Mouse (Mus musculus): ENCODE measurements around the gene Ccnj.

The Ccnj gene

GRCm38 (mm10) chr19:40830703-40831415, at the start of gene Ccnj:
Gene Ccnj, plus strand, starts transcription at chr19:40831279.
- DNase-seq (ENCODE audit: extremely low read depth, low read depth): peak; percentile 53

GRCm38 (mm10) chr19:40788004-40788714, 42.9 kb upstream of the Ccnj start:
- DNase-seq (ENCODE audit: extremely low read depth, low read depth): no peak

DNA sequence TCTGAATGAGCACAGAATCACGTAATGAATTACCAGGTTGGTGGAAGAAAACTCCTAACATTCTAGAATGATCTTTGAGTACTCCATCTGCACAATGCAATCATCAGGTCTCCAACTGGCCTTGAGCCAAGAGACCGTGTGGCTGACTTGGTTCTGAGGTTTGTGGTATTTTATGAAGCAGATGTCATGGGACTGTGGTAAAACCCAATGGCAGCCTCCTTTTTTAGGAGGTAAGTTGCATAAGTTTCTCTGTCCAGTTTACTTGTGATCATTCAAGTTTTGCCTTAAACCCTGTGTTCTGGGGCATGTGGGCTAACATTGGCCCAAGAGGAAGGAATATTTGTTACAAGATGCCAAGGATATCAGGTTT, 42.4 kb upstream of the Ccnj start:
- DNase-seq (ENCODE audit: extremely low read depth, low read depth): no peak

GRCm38 (mm10) chr19:40805176-40805737, 25.8 kb upstream of the Ccnj start:
- DNase-seq (ENCODE audit: extremely low read depth, low read depth): no peak

DNA sequence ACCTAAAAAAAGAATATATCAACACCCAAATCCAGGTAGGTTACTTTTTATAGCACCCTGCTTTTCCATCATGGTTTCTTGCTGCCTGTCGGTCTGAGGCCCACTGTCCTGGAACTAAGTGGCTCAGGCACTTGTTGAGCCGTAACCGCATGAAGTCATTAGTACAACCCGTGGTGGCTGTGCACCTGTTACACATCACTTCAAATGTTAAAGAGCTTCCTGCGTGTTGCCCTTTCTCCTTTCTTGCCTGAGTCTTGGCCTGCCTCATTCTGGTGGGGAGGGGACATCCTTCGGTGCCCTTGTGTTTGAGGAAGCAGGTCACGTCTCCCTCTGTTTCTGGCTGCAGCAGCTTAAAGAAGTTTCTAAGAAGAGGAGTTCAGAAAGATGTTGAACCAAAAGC, 21.2 kb upstream of the Ccnj start:
- no peak for DNase-seq (ENCODE audit: extremely low read depth, low read depth)

DNA sequence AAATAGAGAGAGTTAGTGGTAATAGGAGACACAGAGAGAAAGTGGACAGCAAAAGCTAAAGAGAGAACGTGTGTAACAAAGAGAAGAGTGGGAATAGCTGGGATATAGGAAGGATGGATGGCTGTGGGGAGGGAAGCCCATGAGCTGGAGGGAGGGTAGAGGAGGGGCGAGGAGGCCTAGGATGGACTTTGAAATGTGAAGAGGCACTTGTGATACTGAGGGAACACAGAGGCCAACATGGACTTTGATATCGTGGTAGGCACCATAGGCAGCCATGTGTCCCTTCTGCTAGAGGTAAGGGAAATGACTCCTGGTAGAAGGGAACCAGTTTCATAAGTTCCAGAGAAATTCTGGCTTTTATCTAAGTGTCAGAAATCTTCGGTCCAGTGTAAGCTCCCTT, 19.2 kb upstream of the Ccnj start:
- no peak for DNase-seq (ENCODE audit: extremely low read depth, low read depth)

DNA sequence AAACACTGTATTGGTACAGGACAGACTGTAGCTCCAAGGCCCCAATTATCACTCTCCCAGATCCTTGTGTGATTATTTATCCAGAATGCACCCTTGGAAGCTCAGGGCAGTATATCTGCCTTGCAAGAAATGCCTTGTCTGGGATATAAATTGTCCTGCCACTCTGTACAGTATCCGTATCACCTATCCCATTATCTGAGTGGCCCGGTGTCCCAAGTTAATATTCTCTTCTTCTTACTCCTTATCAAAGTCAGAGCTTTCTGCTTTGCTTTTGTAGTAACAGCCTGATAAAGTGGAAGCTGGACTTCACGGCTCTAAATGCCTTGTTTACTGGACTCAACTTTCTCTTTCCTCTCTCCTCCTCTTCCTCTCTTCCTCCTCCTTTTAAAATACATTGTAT, 18.3 kb upstream of the Ccnj start:
- DNase-seq (ENCODE audit: extremely low read depth, low read depth): no peak

GRCm38 (mm10) chr19:40813385-40813784, 17.7 kb upstream of the Ccnj start:
- peak; percentile 45 for DNase-seq (ENCODE audit: extremely low read depth, low read depth)

DNA sequence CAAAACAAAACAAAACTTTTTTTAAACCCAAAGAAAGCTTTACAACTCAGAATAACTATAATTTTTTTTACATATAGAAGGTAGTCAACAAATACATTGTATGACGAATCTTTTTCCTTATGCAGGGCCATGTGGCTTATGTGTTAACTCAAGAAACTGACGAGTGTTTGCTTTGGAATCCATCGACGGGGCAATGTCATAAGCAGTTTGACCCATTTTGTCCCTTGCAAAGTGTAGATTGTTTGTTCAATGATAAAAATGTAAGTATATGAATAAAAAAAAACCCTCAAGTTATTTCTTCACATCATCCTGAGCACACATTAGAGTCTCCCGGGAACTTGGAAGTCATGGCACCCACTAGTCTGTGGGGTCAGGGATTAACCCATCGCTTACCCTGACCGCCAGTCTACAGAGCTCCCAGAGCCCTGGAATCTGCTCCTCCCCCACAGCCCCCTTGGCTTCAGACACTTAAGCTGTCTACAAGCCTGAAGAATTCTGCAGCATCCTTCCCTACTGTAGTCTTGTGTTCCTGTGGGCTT, 15.4 kb upstream of the Ccnj start:
- no peak for DNase-seq (ENCODE audit: extremely low read depth, low read depth)

- peak; percentile 58 for DNase-seq (ENCODE audit: extremely low read depth, low read depth)
Measured at GRCm38 (mm10) chr19:40817901-40818532, 13.1 kb upstream of the Ccnj start.

DNA sequence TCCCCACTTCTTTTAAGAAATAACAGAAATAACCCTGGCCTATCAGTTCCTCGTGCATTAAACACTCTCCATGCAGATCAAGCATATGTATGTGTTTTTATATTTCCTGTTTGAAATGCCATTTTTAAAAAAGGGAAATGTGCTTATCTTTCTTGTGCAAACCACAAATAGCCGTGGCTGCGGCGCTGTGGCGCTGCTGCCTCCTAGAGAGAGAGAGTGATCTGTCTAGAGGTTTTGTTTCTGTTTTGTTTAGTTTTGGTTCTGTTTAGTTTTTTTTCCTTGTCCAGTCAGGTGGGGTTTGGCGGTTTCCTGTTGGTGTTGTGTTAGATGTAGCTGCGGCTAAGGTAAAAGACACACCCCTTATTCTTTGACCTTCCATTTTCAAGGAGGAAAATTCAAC, 12.3 kb upstream of the Ccnj start:
- DNase-seq (ENCODE audit: extremely low read depth, low read depth): peak; percentile 93

DNA sequence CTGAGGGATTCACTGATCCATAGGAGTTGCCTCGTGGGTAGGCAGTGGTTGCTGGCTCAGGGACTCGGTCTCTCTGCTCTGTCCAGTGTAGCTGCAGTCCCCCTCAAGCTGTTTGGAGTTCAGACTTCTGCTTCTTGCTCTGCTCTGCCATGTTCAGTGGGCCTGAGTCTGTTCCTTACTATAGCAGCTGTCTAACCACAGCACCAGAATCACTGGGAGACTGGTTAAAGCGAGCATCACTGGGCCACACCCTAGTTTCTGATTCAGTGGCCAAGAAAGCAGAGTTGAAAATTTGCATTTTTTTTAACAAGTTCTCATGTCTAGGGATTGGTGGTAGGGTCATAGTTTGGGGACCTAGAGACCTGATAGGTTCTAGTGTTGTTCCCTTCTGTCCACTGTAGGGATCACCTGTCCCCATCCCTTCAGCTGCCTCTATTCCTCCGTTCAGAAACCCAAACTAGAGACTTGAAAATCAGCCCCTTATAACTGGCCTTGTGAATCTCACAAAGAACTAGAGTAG, 9.7 kb upstream of the Ccnj start:
- DNase-seq (ENCODE audit: extremely low read depth, low read depth): no peak

DNA sequence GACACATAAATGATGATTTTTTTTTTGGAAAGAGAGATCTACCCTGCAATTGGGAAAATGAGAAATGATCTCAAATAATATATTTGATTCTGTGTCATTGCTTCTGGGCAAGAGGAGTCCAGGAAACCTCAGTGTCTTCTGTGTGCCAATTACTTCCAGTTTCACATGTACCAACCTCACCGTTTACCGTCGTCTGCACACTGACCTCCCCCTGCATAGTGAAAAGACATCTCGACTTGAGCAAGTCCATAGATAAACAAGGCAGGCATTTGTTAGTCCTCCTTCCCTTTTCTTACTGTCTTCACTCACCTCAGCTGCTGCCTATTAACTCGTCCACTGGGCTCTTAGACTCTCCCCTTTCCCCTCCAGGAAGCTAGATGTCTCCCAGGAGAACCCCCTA, 5.4 kb upstream of the Ccnj start:
- no peak for DNase-seq (ENCODE audit: extremely low read depth, low read depth)

DNA sequence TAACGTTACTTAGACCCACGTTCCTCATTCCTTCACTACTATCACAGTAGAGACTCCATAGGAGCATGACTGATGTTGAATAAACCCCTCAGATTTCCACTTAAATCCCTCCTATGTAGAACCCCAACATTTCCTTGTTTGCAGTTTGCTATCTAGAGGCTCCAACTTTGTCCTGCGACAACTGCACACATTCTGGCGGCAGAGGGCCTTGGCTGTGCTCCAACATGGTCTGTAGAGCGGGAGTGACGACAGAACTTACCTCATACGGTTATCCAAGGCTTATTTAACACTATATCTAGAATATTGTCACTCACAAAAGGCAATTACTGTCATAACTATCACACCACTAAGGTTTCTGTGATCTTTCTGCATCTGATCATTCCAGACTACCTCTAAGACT, 4.3 kb upstream of the Ccnj start:
- DNase-seq (ENCODE audit: extremely low read depth, low read depth): no peak

GRCm38 (mm10) chr19:40830198-40830597, 881 bp upstream of the Ccnj start:
- DNase-seq (ENCODE audit: extremely low read depth, low read depth): peak; percentile 26

DNA sequence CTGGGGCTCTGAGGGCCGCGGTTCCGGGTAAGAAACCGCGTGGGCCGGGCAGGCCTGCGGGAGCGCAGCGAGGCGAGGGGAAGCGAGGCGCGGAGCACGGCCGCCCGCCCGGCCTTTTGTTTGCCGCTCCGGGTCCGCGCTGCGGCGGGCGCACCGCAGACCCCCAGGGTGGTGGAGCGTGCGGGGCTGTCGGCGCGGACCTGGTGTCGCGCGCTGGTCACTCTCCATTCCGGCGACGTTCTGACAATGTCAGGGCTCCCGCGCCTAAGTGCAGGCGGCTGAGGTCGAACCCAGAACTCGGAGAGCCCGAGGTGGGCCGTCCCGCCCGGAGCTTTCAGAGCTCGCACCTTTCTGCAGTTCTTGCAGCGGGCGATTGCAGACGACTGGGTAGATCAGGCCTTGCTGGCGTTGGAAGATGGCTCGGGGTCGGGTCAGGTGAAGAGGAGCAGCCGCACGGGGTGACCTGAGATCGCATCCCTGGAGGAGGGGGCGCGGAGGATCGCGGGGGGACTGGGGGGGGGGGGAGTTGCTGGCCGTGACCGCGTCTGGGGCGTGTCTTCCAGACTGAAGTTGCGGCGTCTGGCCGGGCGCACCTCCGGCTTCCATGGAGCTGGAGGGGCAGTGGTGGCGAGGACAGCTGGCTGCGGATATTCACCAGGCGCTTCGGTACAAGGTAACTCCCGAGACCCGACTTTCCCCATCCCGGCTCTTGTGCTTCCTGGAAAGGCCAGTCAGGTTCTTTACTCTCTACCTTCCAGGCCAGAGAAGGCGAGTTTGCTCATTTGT, 530 bp downstream of the Ccnj start:
- DNase-seq (ENCODE audit: extremely low read depth, low read depth): no peak

DNA sequence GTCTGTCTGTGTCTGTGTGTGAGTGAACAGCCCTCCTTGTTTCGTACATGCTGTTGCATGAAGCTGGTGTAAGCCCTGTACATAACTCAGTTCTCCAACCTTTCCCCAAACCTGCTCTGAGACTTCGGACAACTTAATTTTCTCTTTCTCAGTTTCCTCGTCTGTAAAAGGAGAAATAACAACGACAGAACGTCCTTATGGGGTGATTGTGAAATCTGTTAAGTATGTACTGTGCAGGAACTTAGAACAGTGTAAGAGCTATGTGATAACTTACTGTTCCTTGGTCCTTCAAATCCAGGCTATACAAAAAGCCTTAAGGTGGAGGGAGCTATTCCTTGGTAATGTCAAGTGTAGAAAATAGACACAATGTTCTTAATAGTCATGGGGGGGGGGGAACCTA, 1.3 kb downstream of the Ccnj start:
- no peak for DNase-seq (ENCODE audit: extremely low read depth, low read depth)

GRCm38 (mm10) chr19:40834436-40834835, 3.4 kb downstream of the Ccnj start:
- no peak for DNase-seq (ENCODE audit: extremely low read depth, low read depth)

DNA sequence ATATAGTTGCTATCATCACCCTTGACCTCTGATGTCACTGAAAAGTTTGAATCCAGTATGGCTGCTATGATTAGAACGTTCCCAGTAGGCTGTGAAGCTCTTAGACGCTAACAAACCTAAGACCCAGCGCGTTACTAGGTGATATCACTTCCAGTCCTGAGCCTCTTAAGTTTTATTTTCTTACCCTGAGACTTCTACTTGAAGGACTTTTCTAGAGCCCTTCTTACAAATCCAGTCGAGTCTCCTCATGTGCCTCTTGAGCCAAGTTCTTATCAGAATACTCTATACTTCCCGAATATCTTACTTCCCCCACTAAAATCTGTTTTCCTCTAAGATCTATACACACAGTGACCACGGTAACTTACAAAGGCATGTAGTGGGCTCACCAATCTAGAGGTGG, 7.1 kb downstream of the Ccnj start:
- DNase-seq (ENCODE audit: extremely low read depth, low read depth): no peak

- DNase-seq (ENCODE audit: extremely low read depth, low read depth): no peak
Measured at GRCm38 (mm10) chr19:40840303-40840702, 9.2 kb downstream of the Ccnj start.

DNA sequence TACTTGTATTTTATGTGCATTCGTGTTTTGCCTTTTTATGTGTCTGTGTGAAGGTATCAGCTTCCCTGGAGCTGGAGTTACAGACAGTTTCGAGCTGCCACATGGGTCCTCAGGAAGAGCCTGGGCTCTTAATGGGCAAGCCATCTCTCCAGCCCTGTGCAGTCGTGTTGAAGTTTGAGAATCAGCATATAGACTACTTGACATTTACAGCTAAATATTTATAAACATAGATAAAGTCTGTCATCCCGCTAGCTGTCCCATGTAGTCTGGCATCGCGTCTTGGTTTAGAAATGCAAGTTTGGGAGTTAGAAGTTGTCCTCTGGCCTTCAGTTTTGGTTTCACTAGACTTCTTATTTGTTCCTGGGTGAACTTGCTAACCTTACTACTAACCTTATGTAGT, 10.0 kb downstream of the Ccnj start:
- no peak for DNase-seq (ENCODE audit: extremely low read depth, low read depth)
